11 mouse cellular contexts compared by ENCODE assay signal in the genomic region with DNA sequence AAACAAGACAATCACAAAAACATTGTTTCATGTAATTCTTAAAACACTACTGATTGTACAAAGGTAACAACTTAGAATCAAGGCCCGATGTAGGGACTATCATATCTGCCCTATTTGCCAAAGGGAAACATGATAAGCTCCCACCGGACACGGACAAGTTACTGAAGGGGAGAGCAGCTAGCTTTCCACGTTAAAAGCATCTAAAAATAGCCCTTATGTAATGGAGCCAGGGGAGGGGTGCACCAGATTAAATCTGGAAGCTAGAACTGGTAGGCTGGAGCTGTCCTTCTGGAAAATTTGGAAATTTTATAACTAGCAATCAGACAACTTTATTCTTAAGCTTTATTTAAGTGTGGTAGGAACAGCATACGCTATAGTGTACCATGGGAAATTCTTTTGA.
"Had no signal": no experiment of that assay in that cellular context is flagged by ENCODE, and none has a peak within 500 bp of the region (broad histone marks: within the 10 kb centered on the region; RNA-seq: fewer than 3 reads in every experiment).

No protein-coding gene starts in this region.

- H3K4me2 ChIP-seq: limb, embryonic 13.5 days; neural tube, embryonic 15.5 days had no signal

- H3K4me1 ChIP-seq: limb, embryonic 13.5 days; neural tube, embryonic 15.5 days had no signal

- DNase-seq: kidney, postnatal 10 days; left cerebral cortex, postnatal 4 days; midbrain, embryonic 14.5 days; right cerebral cortex, adult 18-20 months; right cerebral cortex, postnatal 25 days; thymus, postnatal 4 days had no signal

- H3K4me3 ChIP-seq: limb, embryonic 13.5 days; myocyte; neural tube, embryonic 15.5 days had no signal

- H3K9me3 ChIP-seq: limb, embryonic 13.5 days; neural tube, embryonic 15.5 days had no signal

- H3K9ac ChIP-seq: limb, embryonic 13.5 days; liver, embryonic 14.5 days; neural tube, embryonic 15.5 days had no signal

- H3K27me3 ChIP-seq: limb, embryonic 13.5 days; neural tube, embryonic 15.5 days had no signal

- H3K27ac ChIP-seq: limb, embryonic 13.5 days; liver, embryonic 14.5 days; neural tube, embryonic 15.5 days; stomach, postnatal 0 days had no signal
